Mouse (Mus musculus) adipocyte (in vitro differentiated cells): ENCODE data around the gene Olfr531.

Source experiments
- DNase-seq: peaks from one replicate; pipeline ENCODE4 v3.0.0-alpha.2; 2016; ENCODE audit warnings: low spot score

The Olfr531 gene

DNA sequence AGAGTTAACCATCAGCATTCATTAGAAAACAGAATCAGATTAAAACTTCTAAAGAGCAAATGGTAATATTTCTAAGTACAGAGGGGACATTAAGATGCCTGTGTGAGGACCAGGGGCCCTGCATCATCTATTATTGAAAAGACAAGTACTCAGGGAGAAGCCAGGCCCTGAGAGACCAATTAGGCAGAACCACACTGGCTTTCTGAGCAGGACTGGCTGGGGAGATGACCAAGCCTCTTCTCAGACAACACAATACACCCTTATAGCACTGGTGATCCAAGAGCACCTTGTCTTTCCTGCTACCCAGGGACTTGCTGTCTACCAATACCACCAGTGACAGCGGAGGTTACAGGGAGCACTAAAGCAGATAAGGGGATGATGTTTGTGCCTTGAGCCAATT lies at the start of gene Olfr531:
Olfr531 (minus strand) TSS at position 101 of the 400 bp plus-strand sequence.
- no peak for DNase-seq

DNA sequence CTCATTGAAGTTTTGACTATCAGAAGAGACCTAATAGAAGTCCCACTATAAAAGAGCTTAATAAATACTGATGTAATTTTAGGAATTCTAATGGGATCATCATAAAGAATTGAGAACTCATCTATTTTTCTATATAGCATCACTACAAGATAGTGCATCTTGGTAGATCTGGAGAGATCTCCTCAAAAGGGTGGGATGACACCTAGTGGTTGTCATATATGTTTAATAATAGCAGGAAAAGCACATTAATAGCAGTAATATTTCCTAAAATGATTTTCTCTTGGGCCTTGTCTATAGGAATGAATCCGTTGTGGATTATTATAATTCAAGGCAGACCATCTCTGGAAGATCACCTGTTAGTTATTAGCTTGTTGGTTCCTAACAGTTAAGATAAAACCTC lies 40.4 kb upstream of the Olfr531 start:
- no peak for DNase-seq

DNA sequence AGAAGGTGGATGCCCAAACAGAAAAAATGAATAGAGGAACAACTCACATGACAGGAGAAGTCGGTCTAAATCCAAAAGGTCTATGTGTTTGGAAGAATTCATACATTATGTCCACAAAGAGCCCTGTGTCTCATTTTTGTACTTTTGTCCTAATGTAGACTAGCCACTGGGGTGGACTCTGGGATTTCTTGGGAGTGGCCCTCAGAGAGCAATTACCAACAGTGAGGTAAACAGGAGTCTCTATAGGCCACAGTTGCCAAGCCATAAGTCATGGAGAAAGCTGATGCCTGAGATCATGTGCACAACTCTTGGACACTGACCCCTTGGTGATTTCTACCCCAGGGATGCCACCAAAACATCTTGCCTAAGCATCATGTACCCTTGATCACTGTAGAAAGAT lies 18.8 kb upstream of the Olfr531 start, which contains the start of gene Olfr532:
Olfr532 (minus strand) TSS at position 101 of the 400 bp plus-strand sequence.
- no peak for DNase-seq

DNA sequence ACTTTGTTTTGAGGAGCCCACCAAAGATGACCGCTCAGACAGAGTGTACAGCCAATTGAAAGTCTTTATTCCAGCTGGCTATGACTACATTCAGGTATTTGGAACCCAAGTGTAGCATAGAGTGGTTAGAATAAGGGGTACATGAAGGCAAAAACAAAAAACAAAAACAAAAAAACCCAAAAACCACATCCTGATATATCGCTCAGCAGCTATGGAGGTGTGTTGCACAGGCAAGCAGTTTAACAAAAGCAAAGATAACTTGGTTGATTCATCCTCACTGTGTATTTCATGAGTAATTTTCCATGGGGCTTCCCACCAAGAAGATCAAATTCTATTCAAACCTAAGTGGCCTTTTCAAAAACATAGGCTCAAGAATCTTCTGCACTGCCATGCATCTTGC lies 25.8 kb downstream of the Olfr531 start:
- no peak for DNase-seq

DNA sequence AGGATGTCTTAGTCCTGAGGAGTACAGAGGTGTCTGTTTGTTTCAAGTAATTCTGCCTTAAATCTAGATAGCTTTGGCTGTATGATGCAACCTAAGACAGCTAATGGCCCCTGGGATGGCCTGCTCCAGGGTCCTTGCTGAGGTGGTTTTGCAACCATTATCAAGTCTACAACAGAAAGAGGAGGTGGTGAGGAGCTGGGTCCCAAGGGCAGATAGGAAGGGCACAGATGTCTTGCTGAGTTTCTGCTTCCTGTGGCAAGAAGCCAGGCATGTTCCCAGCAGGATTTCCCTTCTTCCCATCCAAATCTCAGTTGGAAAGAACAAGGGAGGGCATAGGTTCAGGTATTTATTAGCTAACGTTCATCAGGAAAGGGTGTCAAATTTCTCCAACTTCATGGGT lies 26.5 kb downstream of the Olfr531 start, which contains the start of gene Olfr530:
Olfr530 (minus strand) TSS at position 101 of the 400 bp plus-strand sequence.
- DNase-seq, result no peak

DNA sequence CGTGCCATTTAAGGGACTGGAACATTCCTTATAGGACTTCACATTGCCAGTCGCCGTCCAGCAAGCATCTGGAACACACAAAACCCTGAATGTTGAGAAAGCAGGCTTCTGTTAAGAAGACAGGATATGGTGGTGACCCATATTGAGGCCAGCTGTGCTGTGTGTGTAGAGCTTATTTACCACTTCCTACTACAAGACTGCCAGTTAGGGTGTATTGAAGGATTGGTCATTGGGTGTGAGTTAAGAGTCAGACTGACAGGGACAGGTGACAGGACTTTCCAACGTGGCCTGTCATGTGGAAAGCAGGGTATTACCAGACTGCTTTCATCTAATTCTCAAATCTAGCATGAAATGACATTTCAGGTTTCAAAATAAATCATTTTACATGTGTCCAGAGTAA lies 28.4 kb downstream of the Olfr531 start:
- no peak for DNase-seq

DNA sequence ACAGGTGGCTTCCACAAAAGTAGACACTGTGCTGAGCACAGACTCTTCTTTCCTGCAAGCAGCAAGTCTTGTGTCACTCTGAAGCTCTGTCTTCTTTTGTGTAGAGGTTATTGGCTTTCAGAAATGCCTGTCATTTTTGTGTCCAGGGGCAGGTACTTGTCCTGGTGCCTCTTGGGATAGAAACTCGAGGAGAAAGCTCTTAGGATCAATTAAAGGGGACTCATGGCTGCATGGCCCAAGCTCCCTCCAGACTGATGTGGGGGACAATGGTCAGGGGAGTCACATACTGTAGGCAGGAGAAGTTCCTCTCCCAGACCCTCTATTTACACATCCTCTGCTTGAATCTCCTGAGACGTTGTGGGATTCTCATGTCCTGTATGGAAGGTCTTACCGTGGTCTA lies 41.1 kb downstream of the Olfr531 start, which contains the start of gene Olfr60:
Olfr60 (minus strand) TSS at position 101 of the 400 bp plus-strand sequence.
- no peak for DNase-seq
